Mouse (Mus musculus) liver, embryonic 14.5 days (tissue): ENCODE results near the gene Csnk1g2. TPM values are rescaled to one million over a fixed set of nuclear protein-coding genes. Genes with fewer than 3 reads are reported as not detected.

Experiments
- ATAC-seq: fragments of 200-750 bp; cut with Nextera tagmentation; 2 replicates; pipeline ENCODE4 v1.8.0; 2017; ENCODE audit warnings: moderate number of reproducible peaks, mild to moderate bottlenecking, moderate library complexity; ENCODE audit not compliant: insufficient read depth
- DNase-seq, 3 experiments: peaks; one replicate each; pipeline ENCODE4 v3.0.0-alpha.2; 2012 to 2013; ENCODE audit warnings: low read depth in 3 of 3, low spot score in 3 of 3
- H3K27ac ChIP-seq: fragments of 300-500 bp; sonication (generic); 2 replicates; pipeline ENCODE4 v1.5.1; 2014; ENCODE audit warnings: moderate library complexity, mild to moderate bottlenecking, control low read depth, inconsistent platforms
- H3K27me3 ChIP-seq: fragments of 300-500 bp; sonication (generic); 2 replicates; pipeline ENCODE4 v1.6.1; 2014; ENCODE audit warnings: mild to moderate bottlenecking, low read length, moderate library complexity; ENCODE audit not compliant: control insufficient read depth, insufficient read depth
- H3K36me3 ChIP-seq: fragments of 300-500 bp; sonication (generic); replicated peaks from 2 replicates; pipeline ENCODE4 v1.6.1; 2014; ENCODE audit warnings: low read depth; ENCODE audit not compliant: control insufficient read depth, insufficient read depth
- H3K4me1 ChIP-seq, 2 experiments: fragments of 200-500 bp in 1 of 2; fragments of 300-500 bp in 1 of 2; sonication (generic) in 1 of 2; replicated peaks; 2 replicates each; pipeline ENCODE4 v1.6.1; 2012 to 2014; ENCODE audit warnings: antibody characterized with exemption in 1 of 2, inconsistent platforms in 1 of 2, low read length in 1 of 2; ENCODE audit not compliant: control insufficient read depth in 2 of 2, insufficient read depth in 2 of 2
- H3K4me2 ChIP-seq: fragments of 300-500 bp; sonication (generic); 2 replicates; pipeline ENCODE4 v1.6.1; 2014; ENCODE audit warnings: low read depth, mild to moderate bottlenecking, control low read depth, moderate library complexity
- H3K4me3 ChIP-seq, 2 experiments: fragments of 200-500 bp in 1 of 2; fragments of 300-500 bp in 1 of 2; sonication (generic) in 1 of 2; 2 replicates each; pipeline ENCODE4 v1.5.1; 2012 to 2014; ENCODE audit warnings: low read depth in 2 of 2, low read length in 2 of 2, mild to moderate bottlenecking in 2 of 2, control low read depth in 1 of 2, inconsistent platforms in 1 of 2, moderate library complexity in 1 of 2; ENCODE audit not compliant: insufficient read depth in 1 of 2
- H3K9ac ChIP-seq: fragments of 300-500 bp; sonication (generic); replicated peaks from 2 replicates; pipeline ENCODE4 v1.6.1; 2014; ENCODE audit warnings: mild to moderate bottlenecking, control low read depth, moderate library complexity
- H3K9me3 ChIP-seq: fragments of 300-500 bp; sonication (generic); 2 replicates; pipeline ENCODE4 v1.6.1; 2016; ENCODE audit warnings: low read length, mixed read lengths; ENCODE audit not compliant: control insufficient read depth
- CTCF ChIP-seq: IDR thresholded peaks from 2 replicates; pipeline ENCODE4 v1.5.1; 2016; ENCODE audit warnings: antibody characterized with exemption, low read depth, control low read depth
- EP300 ChIP-seq: IDR thresholded peaks from 2 replicates; pipeline ENCODE4 v1.6.1; 2016; ENCODE audit warnings: antibody characterized with exemption, low read depth
- WGBS: fragments of 180-500 bp; shearing (Covaris S2); extraction: QIAGEN DNeasy Blood & Tissue Kit; methylation state at CpG from one replicate; pipeline ENCODE4 v1.1.7; 2014; ENCODE audit not compliant: insufficient replicate concordance; 5-methylcytosine and 5-hydroxymethylcytosine counted together
- polyA plus RNA-seq, 2 experiments: library from polyadenylated mRNA; depleted of rRNA in 1 of 2; stranded (reverse) in 1 of 2; unstranded in 1 of 2; fragments of >200 nt; fragmentation: Nextera tagmentation in 1 of 2; extraction: Ambion mirVana in 1 of 2; gene quantifications; 2 replicates each; pipeline versions ENCODE4 v1.2.1 to v1.2.3; 2012 to 2014

Csnk1g2 gene
- polyA plus RNA-seq, 2 experiments, result 25.5 to 51.3 TPM

GRCm38 (mm10) chr10:80606306-80606705, 16.3 kb upstream of the Csnk1g2 start:
- Histone ChIP-seq H3K4me2 (no peak overlapping the region), H3K4me1 (peaks cover 31 to 34% of the 10 kb centered on the region in 2 experiments), H3K4me3 (no peak overlapping the region), H3K27ac (no peak overlapping the region), H3K27me3 (no peaks in the 10 kb centered on the region), H3K9ac (no peak overlapping the region), H3K36me3 (peaks cover 39% of the 10 kb centered on the region), H3K9me3 (no peaks in the 10 kb centered on the region)
- ATAC-seq, result no peak
- 74% methylated on average over 23 of the region's 23 CpGs for WGBS
- DNase-seq, result no peak
- TF ChIP-seq CTCF, result no peak
- no peak for TF ChIP-seq EP300

DNA sequence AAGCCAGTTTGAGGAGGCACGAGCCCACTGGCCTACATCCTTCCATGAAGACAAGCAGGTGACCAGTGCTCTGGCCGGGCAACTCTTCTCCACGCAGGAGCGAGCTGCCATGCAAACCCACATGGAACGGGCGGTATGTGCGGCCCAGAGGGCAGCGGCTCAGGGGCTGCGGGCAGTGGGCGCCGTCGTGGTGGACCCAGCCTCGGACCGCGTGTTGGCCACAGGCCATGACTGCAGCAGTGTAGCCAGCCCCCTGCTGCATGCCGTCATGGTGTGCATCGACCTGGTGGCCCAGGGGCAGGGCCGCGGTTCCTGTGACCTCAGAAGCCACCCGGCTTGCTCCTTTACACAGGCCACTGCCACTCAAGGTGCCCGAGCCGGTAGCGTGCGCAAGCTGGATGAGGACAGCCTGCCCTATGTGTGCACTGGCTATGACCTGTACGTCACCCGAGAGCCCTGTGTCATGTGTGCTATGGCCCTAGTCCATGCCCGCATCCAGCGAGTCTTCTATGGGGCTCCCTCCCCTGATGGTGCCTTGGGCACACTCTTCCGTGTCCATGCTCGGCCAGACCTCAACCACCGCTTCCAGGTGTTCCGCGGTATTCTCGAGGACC, 15.8 kb upstream of the Csnk1g2 start:
- Histone ChIP-seq H3K9ac (no peak overlapping the region), H3K4me3 (no peak overlapping the region), H3K9me3 (no peaks in the 10 kb centered on the region), H3K4me2 (no peak overlapping the region), H3K27me3 (no peaks in the 10 kb centered on the region), H3K36me3 (peaks cover 39% of the 10 kb centered on the region), H3K27ac (no peak overlapping the region), H3K4me1 (peaks cover 25 to 29% of the 10 kb centered on the region in 2 experiments)
- ATAC-seq, result no peak
- 92% methylated on average over 34 of the region's 34 CpGs for WGBS
- no peak for DNase-seq
- TF ChIP-seq CTCF, result no peak
- no peak for TF ChIP-seq EP300

DNA sequence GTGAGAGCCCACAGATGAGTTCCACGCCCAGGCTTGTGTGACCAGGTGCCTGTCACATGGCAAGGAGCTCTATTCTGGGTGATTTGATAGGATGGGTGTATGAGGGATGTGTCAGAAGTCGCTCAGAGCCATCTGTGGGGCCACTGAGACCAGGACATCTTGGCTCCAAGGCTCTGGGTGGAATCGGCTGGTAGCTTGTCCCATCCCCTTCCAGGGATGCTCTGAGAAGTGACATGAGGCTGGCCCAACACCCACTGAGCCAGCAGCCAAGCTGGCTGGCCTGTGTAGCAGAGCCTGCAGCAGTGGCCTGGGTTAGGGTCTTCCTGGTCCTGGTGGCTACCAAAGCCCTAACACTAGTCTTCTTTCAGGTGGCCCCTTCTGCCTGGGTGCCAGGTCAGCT, 14.2 kb upstream of the Csnk1g2 start:
- WGBS, result 72% methylated on average over 3 of the region's 3 CpGs
- TF ChIP-seq EP300 (no peak), CTCF (no peak)
- H3K27ac ChIP-seq, result no peak overlapping the region
- no peak overlapping the region for H3K4me2 ChIP-seq
- H3K9me3 ChIP-seq, result no peaks in the 10 kb centered on the region
- H3K9ac ChIP-seq, result no peak overlapping the region
- no peaks in the 10 kb centered on the region for H3K27me3 ChIP-seq
- no peak for DNase-seq
- peaks cover 46% of the 10 kb centered on the region for H3K36me3 ChIP-seq
- ATAC-seq, result no peak
- peaks cover 18 to 20% of the 10 kb centered on the region in 2 experiments for H3K4me1 ChIP-seq
- no peak overlapping the region for H3K4me3 ChIP-seq

DNA sequence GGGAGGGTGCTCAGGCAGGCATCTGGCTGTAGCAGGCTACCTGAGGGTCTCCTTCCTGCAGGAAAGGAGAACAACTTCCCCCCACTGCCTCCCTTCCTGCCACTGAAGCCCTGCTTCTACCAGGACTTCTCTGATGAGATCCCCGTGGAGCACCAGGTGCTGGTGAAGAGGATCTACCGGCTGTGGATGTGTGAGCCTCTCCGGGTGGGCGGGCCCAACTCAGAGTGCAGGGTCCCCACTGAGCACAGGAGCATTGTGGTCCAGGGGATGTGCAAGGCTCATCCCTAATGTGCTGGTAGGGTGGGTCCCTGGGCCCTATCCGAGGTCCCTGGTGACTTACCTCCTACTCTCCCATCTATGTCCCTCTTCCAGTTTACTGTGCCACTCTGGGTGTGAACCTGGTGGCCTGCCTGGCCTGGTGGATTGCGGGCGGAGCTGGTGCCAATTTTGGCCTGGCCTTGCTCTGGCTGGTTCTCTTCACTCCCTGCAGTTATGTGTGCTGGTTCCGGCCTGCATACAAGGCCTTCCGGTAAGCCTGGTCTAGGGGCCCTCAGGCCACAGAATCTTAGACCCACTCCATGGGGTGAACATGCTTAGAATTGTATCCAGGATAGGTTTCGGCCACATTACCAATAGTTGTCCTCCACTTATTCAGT, 13.2 kb upstream of the Csnk1g2 start:
- Histone ChIP-seq H3K9me3 (no peaks in the 10 kb centered on the region), H3K27ac (no peak overlapping the region), H3K4me1 (peaks cover 10% of the 10 kb centered on the region in 2 experiments), H3K4me2 (no peak overlapping the region), H3K4me3 (no peak overlapping the region), H3K9ac (no peak overlapping the region), H3K27me3 (no peaks in the 10 kb centered on the region), H3K36me3 (peaks cover 46% of the 10 kb centered on the region)
- 80% methylated on average over 10 of the region's 10 CpGs for WGBS
- no peak for TF ChIP-seq CTCF
- TF ChIP-seq EP300, result no peak
- DNase-seq (no peak), ATAC-seq (no peak)

GRCm38 (mm10) chr10:80610116-80610785, 12.4 kb upstream of the Csnk1g2 start:
- no peak overlapping the region for H3K4me3 ChIP-seq
- ATAC-seq (no peak), DNase-seq (no peak)
- H3K9ac ChIP-seq, result no peak overlapping the region
- no peaks in the 10 kb centered on the region for H3K27me3 ChIP-seq
- H3K4me1 ChIP-seq, result peaks cover 2% of the 10 kb centered on the region in 2 experiments
- peaks cover 48% of the 10 kb centered on the region for H3K36me3 ChIP-seq
- no peak overlapping the region for H3K27ac ChIP-seq
- TF ChIP-seq CTCF, result no peak
- no peak for TF ChIP-seq EP300
- 74% methylated on average over 9 of the region's 9 CpGs for WGBS
- no peak overlapping the region for H3K4me2 ChIP-seq
- no peaks in the 10 kb centered on the region for H3K9me3 ChIP-seq
